Comparison of ENCODE assay signal across 15 mouse cellular contexts in the genomic region with DNA sequence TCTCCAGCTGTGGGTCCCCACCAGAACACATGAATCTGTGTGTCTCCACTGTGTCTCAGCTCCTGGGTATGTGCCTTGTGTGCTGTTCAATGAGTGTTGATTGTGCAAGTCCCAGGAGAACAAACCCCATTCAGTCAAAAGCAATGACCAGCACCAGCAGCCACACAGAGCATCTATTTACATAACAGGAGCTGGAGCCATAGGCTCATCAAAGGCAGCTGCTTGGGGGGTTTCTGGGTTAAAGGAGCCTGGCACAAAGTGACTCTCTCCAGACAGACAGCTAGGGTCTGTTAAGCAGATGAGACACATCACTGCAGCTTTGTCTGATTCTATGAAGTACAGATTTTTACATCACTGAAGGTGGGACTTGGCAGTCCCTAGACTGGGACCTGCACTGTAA. TPM values are rescaled to one million over a fixed set of nuclear protein-coding genes. Genes with fewer than 3 reads are reported as not detected.
DNase-seq lines count a peak whose midpoint lies in the region; ATAC-seq lines count a peak whose summit lies in the region.
"Had no signal": no experiment of that assay in that cellular context is flagged by ENCODE, and none has a peak within 500 bp of the region (broad histone marks: within the 10 kb centered on the region; RNA-seq: fewer than 3 reads in every experiment).

No protein-coding gene starts in this region.

- no peaks in the 10 kb centered on the region for H3K36me3 ChIP-seq in neural tube, embryonic 12.5 days
- H3K36me3 ChIP-seq in neural tube, embryonic 15.5 days, result no peaks in the 10 kb centered on the region
- H3K36me3 ChIP-seq: lung, embryonic 15.5 days had no signal

- H3K27me3 ChIP-seq in neural tube, embryonic 12.5 days (replicated peaks), result no peaks in the 10 kb centered on the region
- no peaks in the 10 kb centered on the region for H3K27me3 ChIP-seq in neural tube, embryonic 15.5 days (replicated peaks)
- H3K27me3 ChIP-seq: lung, embryonic 15.5 days had no signal

- no peaks in the 10 kb centered on the region for H3K9me3 ChIP-seq in neural tube, embryonic 12.5 days
- H3K9me3 ChIP-seq in neural tube, embryonic 15.5 days (replicated peaks), result no peaks in the 10 kb centered on the region
- H3K9me3 ChIP-seq: lung, embryonic 15.5 days had no signal

- peak; percentile 30 for DNase-seq in layer of hippocampus, adult 11-12 months (ENCODE audit: low spot score)
- no peak for DNase-seq in layer of hippocampus, postnatal 14 days (ENCODE audit: low spot score in 2 of 2)
- peak; percentile 80 for DNase-seq in brain, adult 2 months (ENCODE audit: low read depth, low spot score)
- no peak for DNase-seq in gastrocnemius, adult 8-10 months (ENCODE audit: low spot score in 2 of 2)
- DNase-seq: adrenal gland, adult 2 months; cerebellum, adult 9-10 months; gastrocnemius, postnatal 14 days; heart, postnatal 14 days had no signal

- no peak overlapping the region for H3K4me3 ChIP-seq in neural tube, embryonic 12.5 days
- no peak overlapping the region for H3K4me3 ChIP-seq in neural tube, embryonic 15.5 days (replicated peaks)
- H3K4me3 ChIP-seq: erythroblast, embryonic 14.5 days; lung, embryonic 15.5 days had no signal

- no peak overlapping the region for H3K27ac ChIP-seq in neural tube, embryonic 12.5 days
- H3K27ac ChIP-seq in neural tube, embryonic 15.5 days (replicated peaks), result no peak overlapping the region
- H3K27ac ChIP-seq: lung, embryonic 15.5 days had no signal

- no peak overlapping the region for H3K4me2 ChIP-seq in neural tube, embryonic 12.5 days (replicated peaks)
- H3K4me2 ChIP-seq in neural tube, embryonic 15.5 days, result no peak overlapping the region
- H3K4me2 ChIP-seq: lung, embryonic 15.5 days had no signal

- H3K9ac ChIP-seq in neural tube, embryonic 12.5 days, result no peak overlapping the region
- H3K9ac ChIP-seq in neural tube, embryonic 15.5 days (replicated peaks), result no peak overlapping the region
- H3K9ac ChIP-seq: lung, embryonic 15.5 days had no signal

- 0 out of 2 replicates have a peak, but pooled peaks have one; percentile 48 for ATAC-seq in neural tube, embryonic 12.5 days (ENCODE audit: low FRiP score, low read depth)
- ATAC-seq in neural tube, embryonic 15.5 days (ENCODE audit: low FRiP score), result no peak
- ATAC-seq in erythroblast, adult 5-6 weeks (replicated peaks; ENCODE audit: low FRiP score, poor library complexity, severe bottlenecking), result no peak
- ATAC-seq: forebrain, embryonic 16.5 days had no signal

- H3K4me1 ChIP-seq in neural tube, embryonic 12.5 days, result no peaks in the 10 kb centered on the region
- no peaks in the 10 kb centered on the region for H3K4me1 ChIP-seq in neural tube, embryonic 15.5 days
- H3K4me1 ChIP-seq: lung, embryonic 15.5 days had no signal

RNA-seq across cellular contexts. Expression of a gene that starts 33.9 kb away (rescaled TPM):
- total RNA-seq in layer of hippocampus, postnatal 14 days (2021), result 10 to 100 TPM in 1 of 2 experiments, 1 to 10 TPM in 1; 5.8 to 10.7 TPM
- polyA plus RNA-seq in neural tube, embryonic 12.5 days (2016; fragmentation: Nextera tagmentation; extraction: Ambion mirVana), result 4.7 and 4.8 TPM in 2 replicates
- polyA plus RNA-seq in neural tube, embryonic 15.5 days (2015; fragmentation: Nextera tagmentation; extraction: Ambion mirVana), result 7.6 and 8.5 TPM in 2 replicates
- total RNA-seq in erythroblast, adult 5-6 weeks (2015; ENCODE audit: low replicate concordance), result not detected in 2 replicates
- not detected in 2 replicates for total RNA-seq in erythroblast, adult 5-6 weeks (2017; ENCODE audit: low replicate concordance)
- total RNA-seq in gastrocnemius, adult 8-10 months (2022), result 1 to 10 TPM in 3 of 4 experiments, under 1 TPM in 1; 0.97 to 4.4 (median 1.6) TPM
- total RNA-seq: megakaryocyte progenitor cell, adult 5-6 weeks had no signal
- polyA plus RNA-seq: erythroblast, embryonic 14.5 days had no signal

Comparison
In these comparisons a context has a peak if more than half of its experiments do, and no peak if none do; other contexts are left out.
1. DNase-seq: peak in layer of hippocampus, adult 11-12 months (single experiment) and brain, adult 2 months (single experiment); none in layer of hippocampus, postnatal 14 days (0 of 2) and gastrocnemius, adult 8-10 months (0 of 2).